In the genomic region with DNA sequence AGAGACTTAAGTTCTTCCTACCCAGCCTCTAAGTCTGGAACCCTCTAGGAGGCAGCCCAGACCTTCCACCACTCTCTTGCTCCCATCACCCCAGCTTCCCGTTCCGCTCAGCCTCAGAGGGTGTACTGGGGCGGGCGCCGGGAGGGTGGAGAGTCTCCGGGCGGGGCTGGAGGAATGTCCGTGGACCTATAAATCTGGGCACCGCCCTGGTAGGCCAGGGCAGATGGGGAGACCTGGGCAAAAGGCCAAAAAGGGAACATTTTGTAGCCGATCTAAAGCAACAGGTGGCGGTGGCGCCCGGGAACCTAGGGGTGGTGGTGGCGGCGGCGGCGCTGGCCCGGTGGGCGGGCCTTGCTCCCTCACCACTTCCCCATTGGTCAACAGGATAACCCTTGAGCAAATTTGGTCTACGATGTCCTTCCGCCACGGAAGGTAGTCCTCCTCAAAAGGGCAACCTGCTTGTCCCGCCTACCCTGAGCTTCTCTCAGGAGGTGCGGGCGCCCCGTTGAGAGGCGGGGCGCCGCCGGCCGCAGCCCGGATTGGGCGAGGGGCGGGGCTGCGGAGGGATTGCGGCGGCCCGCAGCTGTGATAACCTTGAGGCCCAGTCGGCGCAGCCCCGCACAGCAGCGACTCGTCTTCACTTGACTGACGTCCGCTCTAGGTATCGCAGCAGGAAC, we compare ENCODE assay signal across 8 mouse cellular contexts. TPM values are rescaled to one million over a fixed set of nuclear protein-coding genes. Genes with fewer than 3 reads are reported as not detected.
A peak's percentile ranks its signal among the peaks of the same experiment; 100 is the strongest.
DNase-seq lines count a peak whose midpoint lies in the region; ATAC-seq and TF ChIP-seq lines count a peak whose summit lies in the region.

Gene Pkm, plus strand, starts transcription at position 411 of the 677 bp plus-strand sequence.

- ATAC-seq in embryonic facial prominence, embryonic 13.5 days (ENCODE audit: insufficient number of reproducible peaks, insufficient read depth, low FRiP score, low TSS enrichment, low read depth) = peak; percentile 89
- ATAC-seq in limb, embryonic 12.5 days (ENCODE audit: insufficient number of reproducible peaks, insufficient read depth, low FRiP score, low TSS enrichment, low read depth) = peak; percentile 94
- ATAC-seq in midbrain, embryonic 15.5 days (replicated peaks) = peak; percentile 93

- H3K27ac ChIP-seq in embryonic facial prominence, embryonic 13.5 days = peak within 1 kb of the TSS; percentile 93
- peak within 1 kb of the TSS; percentile 94 for H3K27ac ChIP-seq in kidney, adult 2 months (ENCODE audit: insufficient read depth, low read depth, low read length)
- H3K27ac ChIP-seq in limb, embryonic 12.5 days = peak within 1 kb of the TSS; percentile 97
- peak within 1 kb of the TSS; percentile 97 for H3K27ac ChIP-seq in midbrain, embryonic 15.5 days
- H3K27ac ChIP-seq in spleen, adult 2 months (ENCODE audit: insufficient read depth, low read length) = peak within 1 kb of the TSS; percentile 93

- DNase-seq in 3134 (ENCODE audit: extremely low read depth, insufficient read length, low spot score) = peak; percentile 100
- peak; percentile 96 for DNase-seq in adrenal gland, postnatal 36 days
- DNase-seq in heart, adult 18-20 months = peak; percentile 98
- peak; percentile 98 for DNase-seq in kidney, adult 2 months
- DNase-seq in spleen, adult 2 months (ENCODE audit: low read depth in 1 of 2, low spot score in 2 of 2) = peak; percentile 97 to 100

- peak within 1 kb of the TSS; percentile 78 for H3K9ac ChIP-seq in embryonic facial prominence, embryonic 13.5 days
- peak within 1 kb of the TSS; percentile 88 for H3K9ac ChIP-seq in limb, embryonic 12.5 days (replicated peaks)
- peak within 1 kb of the TSS; percentile 70 for H3K9ac ChIP-seq in midbrain, embryonic 15.5 days

- peaks cover 35% of the 10 kb centered on the region for H3K4me1 ChIP-seq in embryonic facial prominence, embryonic 13.5 days
- peaks cover 12% of the 10 kb centered on the region for H3K4me1 ChIP-seq in kidney, adult 2 months (ENCODE audit: control insufficient read depth, insufficient read depth, low read length)
- H3K4me1 ChIP-seq in limb, embryonic 12.5 days (replicated peaks) = peaks cover 31% of the 10 kb centered on the region
- peaks cover 47% of the 10 kb centered on the region for H3K4me1 ChIP-seq in midbrain, embryonic 15.5 days
- H3K4me1 ChIP-seq in spleen, adult 2 months (ENCODE audit: control insufficient read depth, insufficient read depth, insufficient read length) = peaks cover 12% of the 10 kb centered on the region; the same call in 1 of the 2 replicates

- peak within 1 kb of the TSS; percentile 73 for H3K4me2 ChIP-seq in embryonic facial prominence, embryonic 13.5 days
- H3K4me2 ChIP-seq in limb, embryonic 12.5 days = peak within 1 kb of the TSS; percentile 81
- peak within 1 kb of the TSS; percentile 85 for H3K4me2 ChIP-seq in midbrain, embryonic 15.5 days

- TF ChIP-seq CTCF in kidney, adult 2 months (conservative IDR thresholded peaks at IDR 0.05; ENCODE audit: insufficient read depth, insufficient read length, low read depth, low read length) = peak; percentile 31; the same call in 1 of the 2 replicates
- no peak for TF ChIP-seq CTCF in spleen, adult 2 months (IDR thresholded peaks at IDR 0.05; ENCODE audit: extremely low read depth, insufficient read depth, insufficient read length, insufficient replicate concordance)

- H3K36me3 ChIP-seq in embryonic facial prominence, embryonic 13.5 days = peaks cover 17% of the 10 kb centered on the region
- H3K36me3 ChIP-seq in kidney, adult 2 months (ENCODE audit: control insufficient read depth, insufficient read depth, low read length) = no peaks in the 10 kb centered on the region
- H3K36me3 ChIP-seq in limb, embryonic 12.5 days = peaks cover 23% of the 10 kb centered on the region
- H3K36me3 ChIP-seq in midbrain, embryonic 15.5 days (replicated peaks) = 0 out of 2 replicates have a peak, but pooled peaks cover 4% of the 10 kb centered on the region
- peaks cover 2% of the 10 kb centered on the region; the same call in 1 of the 2 replicates for H3K36me3 ChIP-seq in spleen, adult 2 months (ENCODE audit: control insufficient read depth, insufficient read depth, low read length)

- H3K9me3 ChIP-seq in embryonic facial prominence, embryonic 13.5 days = no peaks in the 10 kb centered on the region
- no peaks in the 10 kb centered on the region for H3K9me3 ChIP-seq in limb, embryonic 12.5 days
- H3K9me3 ChIP-seq in midbrain, embryonic 15.5 days = no peaks in the 10 kb centered on the region

- under 1% methylated on average over 45 of the region's 46 CpGs for WGBS in embryonic facial prominence, embryonic 13.5 days
- WGBS in kidney, adult 2 months = under 1% methylated on average over 46 of the region's 46 CpGs
- under 1% methylated on average over 46 of the region's 46 CpGs for WGBS in limb, embryonic 12.5 days
- WGBS in midbrain, embryonic 15.5 days = under 1% methylated on average over 46 of the region's 46 CpGs
- WGBS in spleen, adult 2 months = under 1% methylated on average over 45 of the region's 46 CpGs

- H3K4me3 ChIP-seq in embryonic facial prominence, embryonic 13.5 days = peak within 1 kb of the TSS; percentile 55
- peak within 1 kb of the TSS; percentile 89 for H3K4me3 ChIP-seq in kidney, adult 2 months (ENCODE audit: insufficient read depth, low read depth, low read length)
- H3K4me3 ChIP-seq in limb, embryonic 12.5 days (replicated peaks) = peak within 1 kb of the TSS; percentile 86
- H3K4me3 ChIP-seq in midbrain, embryonic 15.5 days = peak within 1 kb of the TSS; percentile 57
- H3K4me3 ChIP-seq in spleen, adult 2 months (ENCODE audit: extremely low read depth, insufficient read depth, insufficient read length) = peak within 1 kb of the TSS; percentile 96

- TF ChIP-seq POLR2A in kidney, adult 2 months (IDR thresholded peaks at IDR 0.05; ENCODE audit: low read depth, low read length) = peak; percentile 87
- peak; percentile 97 for TF ChIP-seq POLR2A in spleen, adult 2 months (IDR thresholded peaks at IDR 0.05; ENCODE audit: low read depth, low read length)

- no peaks in the 10 kb centered on the region for H3K27me3 ChIP-seq in embryonic facial prominence, embryonic 13.5 days
- no peaks in the 10 kb centered on the region for H3K27me3 ChIP-seq in kidney, adult 2 months (replicated peaks; ENCODE audit: control insufficient read depth, insufficient read depth, low read length)
- no peaks in the 10 kb centered on the region for H3K27me3 ChIP-seq in limb, embryonic 12.5 days
- H3K27me3 ChIP-seq in midbrain, embryonic 15.5 days (replicated peaks) = no peaks in the 10 kb centered on the region
- H3K27me3 ChIP-seq in spleen, adult 2 months (ENCODE audit: control insufficient read depth, insufficient read depth, low read length) = no peaks in the 10 kb centered on the region

RNA-seq across cellular contexts. Expression of gene Pkm, which starts in this region (rescaled TPM):
- 100 to 1,000 TPM; 749 to 846 TPM for total RNA-seq in adrenal gland, postnatal 36 days (2021)
- 1,264 and 1,360 TPM in 2 replicates for polyA plus RNA-seq in embryonic facial prominence, embryonic 13.5 days (2015; fragmentation: Nextera tagmentation; extraction: Ambion mirVana)
- 1,000 to 10,000 TPM; 1,130 to 1,266 TPM for total RNA-seq in heart, adult 18-20 months (2021)
- 669 and 682 TPM in 2 replicates for polyA plus RNA-seq in kidney, adult 2 months (2012; rRNA removed)
- polyA plus RNA-seq in limb, embryonic 12.5 days (2016; fragmentation: Nextera tagmentation; extraction: Ambion mirVana) = 1,583 and 1,668 TPM in 2 replicates
- 1,075 and 1,145 TPM in 2 replicates for polyA plus RNA-seq in midbrain, embryonic 15.5 days (2015; fragmentation: Nextera tagmentation; extraction: Ambion mirVana)
- 408 and 499 TPM in 2 replicates for polyA plus RNA-seq in spleen, adult 2 months (2012; rRNA removed)

Comparison
In these comparisons a context has a peak if more than half of its experiments do, and no peak if none do; other contexts are left out.
1. Peak in every context shown above with its lines: DNase-seq, ATAC-seq, H3K4me3 ChIP-seq and H3K27ac ChIP-seq.